Mouse (Mus musculus) limb, embryonic 15.5 days (tissue): ENCODE results near the gene March4. TPM values are rescaled to one million over a fixed set of nuclear protein-coding genes. Genes with fewer than 3 reads are reported as not detected.

Source experiments
- ATAC-seq: fragments of 200-750 bp; cut with Nextera tagmentation; 2 replicates; pipeline ENCODE4 v1.8.0; 2017; ENCODE audit warnings: low read depth, moderate TSS enrichment; ENCODE audit not compliant: insufficient number of reproducible peaks, low FRiP score, low TSS enrichment
- H3K27ac ChIP-seq: fragments of 300-500 bp; sonication (generic); 2 replicates; pipeline ENCODE4 v1.5.1; 2015; ENCODE audit warnings: moderate library complexity, mild to moderate bottlenecking, inconsistent platforms
- H3K27me3 ChIP-seq: fragments of 300-500 bp; sonication (generic); 2 replicates; pipeline ENCODE4 v1.6.1; 2015; ENCODE audit warnings: inconsistent platforms
- H3K36me3 ChIP-seq: fragments of 300-500 bp; sonication (generic); 2 replicates; pipeline ENCODE4 v1.6.1; 2015; ENCODE audit warnings: inconsistent platforms
- H3K4me1 ChIP-seq: fragments of 300-500 bp; sonication (generic); 2 replicates; pipeline ENCODE4 v1.6.1; 2015; ENCODE audit warnings: inconsistent platforms
- H3K4me2 ChIP-seq: fragments of 300-500 bp; sonication (generic); 2 replicates; pipeline ENCODE4 v1.6.1; 2015; ENCODE audit warnings: mild to moderate bottlenecking, inconsistent platforms
- H3K4me3 ChIP-seq: fragments of 300-500 bp; sonication (generic); 2 replicates; pipeline ENCODE4 v1.5.1; 2015; ENCODE audit warnings: mild to moderate bottlenecking, inconsistent platforms
- H3K9ac ChIP-seq: fragments of 300-500 bp; sonication (generic); 2 replicates; pipeline ENCODE4 v1.6.1; 2015; ENCODE audit warnings: inconsistent platforms
- H3K9me3 ChIP-seq: fragments of 300-500 bp; sonication (generic); 2 replicates; pipeline ENCODE4 v1.6.1; 2016; ENCODE audit warnings: inconsistent platforms
- WGBS: fragments of 180-500 bp; shearing (Covaris S2); methylation state at CpG from one replicate; pipeline ENCODE4 v1.1.7; 2015; 5-methylcytosine and 5-hydroxymethylcytosine counted together
- polyA plus RNA-seq: library from polyadenylated mRNA; unstranded; fragments of >200 nt; fragmentation: Nextera tagmentation; extraction: Ambion mirVana; gene quantifications from 2 replicates; pipeline ENCODE4 v1.2.1, GENCODE M21; 2015

Gene March4
- polyA plus RNA-seq, 1 experiment from 2014 or later, result not detected

GRCm38 (mm10) chr1:72510778-72511520 lies 25.8 kb downstream of the March4 start:
- no peak overlapping the region for H3K27ac ChIP-seq
- ATAC-seq, result no peak
- H3K4me2 ChIP-seq, result no peak overlapping the region
- H3K27me3 ChIP-seq, result no peaks in the 10 kb centered on the region
- H3K4me3 ChIP-seq, result no peak overlapping the region
- 67% methylated on average over 7 of the region's 7 CpGs for WGBS
- no peaks in the 10 kb centered on the region for H3K4me1 ChIP-seq
- no peaks in the 10 kb centered on the region for H3K9me3 ChIP-seq
- no peak overlapping the region for H3K9ac ChIP-seq
- H3K36me3 ChIP-seq, result no peaks in the 10 kb centered on the region

GRCm38 (mm10) chr1:72509551-72509950 lies 27.2 kb downstream of the March4 start:
- H3K9me3 ChIP-seq, result no peaks in the 10 kb centered on the region
- H3K36me3 ChIP-seq, result no peaks in the 10 kb centered on the region
- H3K9ac ChIP-seq, result no peak overlapping the region
- no peaks in the 10 kb centered on the region for H3K27me3 ChIP-seq
- 67% methylated on average over 4 of the region's 4 CpGs for WGBS
- no peak overlapping the region for H3K4me2 ChIP-seq
- no peak for ATAC-seq
- H3K27ac ChIP-seq, result no peak overlapping the region
- no peak overlapping the region for H3K4me3 ChIP-seq
- H3K4me1 ChIP-seq, result no peaks in the 10 kb centered on the region

GRCm38 (mm10) chr1:72507670-72508069 lies 29.1 kb downstream of the March4 start:
- no peak overlapping the region for H3K4me3 ChIP-seq
- no peak overlapping the region for H3K27ac ChIP-seq
- no peak overlapping the region for H3K9ac ChIP-seq
- no peaks in the 10 kb centered on the region for H3K36me3 ChIP-seq
- H3K4me2 ChIP-seq, result no peak overlapping the region
- H3K9me3 ChIP-seq, result no peaks in the 10 kb centered on the region
- WGBS, result 69% methylated on average over 2 of the region's 2 CpGs
- H3K4me1 ChIP-seq, result no peaks in the 10 kb centered on the region
- no peak for ATAC-seq
- H3K27me3 ChIP-seq, result no peaks in the 10 kb centered on the region

- Histone ChIP-seq H3K36me3 (no peaks in the 10 kb centered on the region), H3K9ac (no peak overlapping the region), H3K4me1 (no peaks in the 10 kb centered on the region), H3K4me3 (no peak overlapping the region), H3K9me3 (no peaks in the 10 kb centered on the region), H3K27ac (no peak overlapping the region), H3K27me3 (no peaks in the 10 kb centered on the region), H3K4me2 (no peak overlapping the region)
- ATAC-seq, result no peak
- WGBS, result 61% methylated on average over 10 of the region's 10 CpGs
These were observed 30.5 kb downstream of the March4 start for GRCm38 (mm10) chr1:72506202-72506601.

- WGBS, result 87% methylated on average over 5 of the region's 5 CpGs
- no peaks in the 10 kb centered on the region for H3K9me3 ChIP-seq
These were observed 39.1 kb downstream of the March4 start for GRCm38 (mm10) chr1:72497609-72498008.

GRCm38 (mm10) chr1:72493454-72493853 lies 43.3 kb downstream of the March4 start:
- H3K4me3 ChIP-seq, result no peak overlapping the region
- no peaks in the 10 kb centered on the region for H3K9me3 ChIP-seq
- H3K36me3 ChIP-seq, result no peaks in the 10 kb centered on the region
- H3K27ac ChIP-seq, result no peak overlapping the region
- H3K4me2 ChIP-seq, result no peak overlapping the region
- no peak overlapping the region for H3K9ac ChIP-seq
- WGBS, result 85% methylated on average over 3 of the region's 3 CpGs
- no peaks in the 10 kb centered on the region for H3K27me3 ChIP-seq
- H3K4me1 ChIP-seq, result no peaks in the 10 kb centered on the region
- no peak for ATAC-seq

More at GRCm38 (mm10) chr1:72497609-72498008, 39.1 kb downstream of the March4 start:
- Histone ChIP-seq H3K27ac (no peak overlapping the region), H3K4me1 (no peaks in the 10 kb centered on the region), H3K4me2 (no peak overlapping the region), H3K36me3 (no peaks in the 10 kb centered on the region), H3K4me3 (no peak overlapping the region), H3K27me3 (no peaks in the 10 kb centered on the region), H3K9ac (no peak overlapping the region)
- no peak for ATAC-seq

GRCm38 (mm10) chr1:72492666-72493065 lies 44.1 kb downstream of the March4 start:
- no peaks in the 10 kb centered on the region for H3K36me3 ChIP-seq
- H3K27ac ChIP-seq, result no peak overlapping the region
- H3K9ac ChIP-seq, result no peak overlapping the region
- no peak for ATAC-seq
- no peak overlapping the region for H3K4me3 ChIP-seq
- H3K9me3 ChIP-seq, result no peaks in the 10 kb centered on the region
- 90% methylated on average over 10 of the region's 10 CpGs for WGBS
- no peak overlapping the region for H3K4me2 ChIP-seq
- H3K4me1 ChIP-seq, result no peaks in the 10 kb centered on the region
- H3K27me3 ChIP-seq, result no peaks in the 10 kb centered on the region

GRCm38 (mm10) chr1:72491307-72491706 lies 45.4 kb downstream of the March4 start:
- WGBS, result 77% methylated on average over 5 of the region's 5 CpGs
- Histone ChIP-seq H3K9me3 (no peaks in the 10 kb centered on the region), H3K4me1 (no peaks in the 10 kb centered on the region), H3K9ac (no peak overlapping the region), H3K4me3 (no peak overlapping the region), H3K27ac (no peak overlapping the region), H3K4me2 (no peak overlapping the region), H3K36me3 (no peaks in the 10 kb centered on the region), H3K27me3 (no peaks in the 10 kb centered on the region)
- ATAC-seq, result no peak

- WGBS, result 74% methylated on average over 3 of the region's 3 CpGs
- Histone ChIP-seq H3K36me3 (no peaks in the 10 kb centered on the region), H3K27ac (no peak overlapping the region), H3K4me1 (no peaks in the 10 kb centered on the region), H3K4me2 (no peak overlapping the region), H3K27me3 (no peaks in the 10 kb centered on the region), H3K9ac (no peak overlapping the region), H3K4me3 (no peak overlapping the region), H3K9me3 (no peaks in the 10 kb centered on the region)
- no peak for ATAC-seq
These were observed 45.9 kb downstream of the March4 start for GRCm38 (mm10) chr1:72490801-72491200.

GRCm38 (mm10) chr1:72490193-72490592 lies 46.5 kb downstream of the March4 start:
- Histone ChIP-seq H3K27ac (no peak overlapping the region), H3K36me3 (no peaks in the 10 kb centered on the region), H3K9me3 (no peaks in the 10 kb centered on the region), H3K4me3 (no peak overlapping the region), H3K9ac (no peak overlapping the region), H3K4me2 (no peak overlapping the region), H3K4me1 (no peaks in the 10 kb centered on the region), H3K27me3 (no peaks in the 10 kb centered on the region)
- ATAC-seq, result no peak
- 17% methylated on average over 8 of the region's 8 CpGs for WGBS

- no peak overlapping the region for H3K27ac ChIP-seq
- no peak overlapping the region for H3K9ac ChIP-seq
- no peaks in the 10 kb centered on the region for H3K4me1 ChIP-seq
- no peak overlapping the region for H3K4me3 ChIP-seq
- no peaks in the 10 kb centered on the region for H3K27me3 ChIP-seq
- H3K36me3 ChIP-seq, result no peaks in the 10 kb centered on the region
- no peak for ATAC-seq
- H3K4me2 ChIP-seq, result no peak overlapping the region
- no peaks in the 10 kb centered on the region for H3K9me3 ChIP-seq
- WGBS, result 90% methylated on average over 2 of the region's 2 CpGs
These were observed 60.1 kb downstream of the March4 start for GRCm38 (mm10) chr1:72476594-72476993.

GRCm38 (mm10) chr1:72469075-72469474 lies 67.7 kb downstream of the March4 start:
- H3K27me3 ChIP-seq, result no peaks in the 10 kb centered on the region
- ATAC-seq, result no peak
- H3K4me2 ChIP-seq, result no peak overlapping the region
- H3K4me3 ChIP-seq, result no peak overlapping the region
- no peak overlapping the region for H3K9ac ChIP-seq
- H3K4me1 ChIP-seq, result peaks cover 2% of the 10 kb centered on the region; the same call in 1 of the 2 replicates
- no peak overlapping the region for H3K27ac ChIP-seq
- 76% methylated on average over 2 of the region's 2 CpGs for whole genome bisulfite sequencing
- H3K36me3 ChIP-seq, result no peaks in the 10 kb centered on the region
- no peaks in the 10 kb centered on the region for H3K9me3 ChIP-seq
